Mouse (Mus musculus) cerebellum, postnatal 14 days (tissue): ENCODE measurements around the gene Gmpr.

Experiments
- DNase-seq, 2 experiments: peaks; one replicate each; pipeline ENCODE4 v3.0.0; 2021; ENCODE audit warnings: mixed read lengths in 2 of 2

Gene Gmpr

GRCm38 (mm10) chr13:45546946-45547345, 39.7 kb downstream of the Gmpr start:
- DNase-seq: no peak

DNA sequence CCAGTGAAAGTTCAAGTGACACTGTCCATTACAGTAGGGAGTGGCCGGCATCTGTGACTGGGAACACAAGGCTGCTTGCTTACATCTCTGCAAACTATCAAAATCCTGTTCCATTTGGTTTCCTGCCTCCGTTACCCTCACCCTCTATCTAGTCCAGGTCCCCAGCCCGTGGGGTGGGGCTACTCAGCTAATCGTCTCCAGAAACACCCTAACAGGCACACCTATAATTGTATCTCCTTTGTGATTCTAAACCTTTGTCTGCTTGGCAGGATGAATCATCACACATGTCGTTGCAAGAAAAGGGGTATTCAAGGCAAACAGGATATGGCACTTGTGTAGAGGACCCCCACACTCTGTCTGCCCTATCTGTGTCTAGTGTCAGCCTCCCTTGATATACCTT, 40.3 kb downstream of the Gmpr start:
- DNase-seq: no peak

DNA sequence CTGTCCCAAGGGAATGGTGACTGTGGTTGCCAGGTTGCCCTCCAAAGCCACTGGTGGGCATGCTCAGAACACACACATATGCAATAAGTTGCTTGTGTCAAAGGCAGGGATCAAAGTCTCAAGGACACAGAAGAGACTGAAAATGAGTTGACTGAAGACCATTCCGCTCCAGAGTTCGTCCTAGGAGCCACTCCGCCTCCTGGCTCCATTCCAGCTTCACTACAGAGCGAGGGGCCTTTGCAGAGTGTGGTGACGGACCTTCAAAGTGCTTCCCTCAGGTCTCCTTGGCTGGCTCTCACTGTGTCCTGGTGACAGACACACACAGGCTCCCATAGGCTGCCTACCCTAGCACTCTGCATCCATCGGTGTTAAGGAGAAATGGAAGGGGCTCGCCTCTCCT, 46.4 kb downstream of the Gmpr start:
- DNase-seq: no peak

DNA sequence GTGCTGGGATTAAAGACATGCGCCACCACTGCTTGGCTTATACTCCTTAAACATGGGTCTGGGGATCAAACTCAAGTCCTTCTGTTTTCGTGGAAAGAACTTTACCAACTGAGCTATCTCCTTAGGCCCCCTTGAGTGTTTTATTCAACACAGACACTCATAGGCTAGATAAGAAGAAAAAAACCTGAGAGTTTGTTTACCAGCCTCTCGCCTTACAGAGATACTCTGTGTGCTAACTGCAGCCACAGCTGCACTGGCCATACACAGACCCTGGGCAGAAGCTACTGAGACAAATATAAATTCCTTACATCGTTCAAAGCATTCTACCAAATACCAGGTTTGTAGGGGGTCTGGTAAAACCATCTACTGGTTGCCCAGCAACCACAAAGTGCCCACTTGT, 51.1 kb downstream of the Gmpr start:
- DNase-seq: no peak

DNA sequence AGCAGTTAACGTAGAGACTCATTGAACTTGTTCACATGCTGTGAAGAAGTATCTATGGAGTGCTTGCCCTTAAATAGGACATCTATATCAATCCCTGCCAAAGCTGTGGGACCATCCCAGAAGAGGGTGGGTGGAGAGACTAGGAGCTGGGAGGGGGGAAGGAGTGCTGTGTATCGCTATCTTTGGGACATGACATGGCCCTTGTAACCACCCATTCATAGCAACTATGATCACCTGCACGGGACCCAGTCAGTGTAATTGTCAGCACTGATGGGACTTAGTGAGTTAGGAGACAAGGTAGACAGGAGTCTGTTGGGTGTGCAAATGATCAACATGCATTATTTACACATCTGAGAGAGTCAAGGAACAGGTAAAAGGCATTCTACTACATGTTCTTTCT, 52.0 kb downstream of the Gmpr start:
- no peak for DNase-seq

DNA sequence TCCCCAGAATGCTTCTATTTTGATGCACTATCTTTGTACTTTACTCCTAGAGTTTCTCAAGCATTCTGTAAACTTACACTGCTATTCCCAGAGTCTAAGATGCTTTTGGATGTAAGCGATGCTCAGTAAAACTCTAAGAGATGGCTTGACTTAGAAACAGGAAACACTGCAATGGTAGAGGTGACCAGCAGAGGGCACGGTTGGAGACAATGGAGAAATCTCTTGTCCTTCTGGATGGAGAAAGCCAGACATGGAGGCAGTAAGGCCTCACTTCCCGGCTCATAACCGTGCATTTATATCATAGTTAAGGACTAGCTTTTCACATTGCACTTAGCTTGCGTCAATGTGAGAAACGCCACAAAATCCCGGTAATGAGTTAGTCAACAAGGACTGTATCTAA, 53.3 kb downstream of the Gmpr start:
- DNase-seq: peak; percentile 47 to 48

DNA sequence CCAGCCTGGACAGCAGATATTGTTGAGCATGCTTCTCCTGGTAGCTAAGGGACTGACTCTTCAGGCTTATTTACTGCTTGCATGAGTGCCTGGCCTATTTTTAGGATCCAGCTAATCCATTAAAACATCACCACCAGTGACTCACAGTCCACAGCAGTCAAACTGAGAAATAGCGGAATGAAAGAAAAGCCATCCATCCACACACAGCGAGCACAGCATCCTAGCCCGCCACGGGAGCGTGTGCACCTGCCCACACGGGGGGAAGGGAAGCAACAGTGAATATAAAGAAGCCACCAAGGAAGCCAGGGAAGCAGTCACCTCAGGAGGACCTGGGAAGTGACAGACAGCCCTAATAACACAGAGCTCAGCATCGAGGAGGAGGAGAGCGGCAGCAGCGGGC, 54.8 kb downstream of the Gmpr start:
- DNase-seq: no peak

- DNase-seq: no peak
Measured at GRCm38 (mm10) chr13:45564946-45565345, 57.7 kb downstream of the Gmpr start.

DNA sequence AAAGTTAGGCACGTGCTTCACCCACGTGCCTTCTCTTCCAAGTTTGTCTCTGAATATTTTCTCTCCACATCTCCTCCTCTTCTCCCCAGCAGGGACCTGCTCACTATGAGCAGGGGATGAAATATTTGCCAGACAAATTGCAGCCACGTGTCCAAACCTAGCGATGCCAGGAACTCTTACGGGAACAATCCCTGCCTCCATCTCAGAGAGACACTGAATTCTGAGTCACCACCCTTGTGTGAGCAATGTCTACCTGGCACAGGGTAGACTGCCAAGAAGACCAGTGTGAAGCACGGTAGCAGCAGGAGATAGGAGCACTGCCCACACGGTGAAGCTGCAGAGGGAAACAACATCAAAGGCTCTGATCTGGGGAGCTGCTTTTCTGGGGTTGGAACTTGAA, 62.7 kb downstream of the Gmpr start:
- peak; percentile 38 to 64 for DNase-seq

GRCm38 (mm10) chr13:45571795-45572262, 64.6 kb downstream of the Gmpr start:
- DNase-seq: peak; percentile 93 to 94

GRCm38 (mm10) chr13:45572768-45573167, 65.5 kb downstream of the Gmpr start:
- DNase-seq: peak; percentile 80 to 85

DNA sequence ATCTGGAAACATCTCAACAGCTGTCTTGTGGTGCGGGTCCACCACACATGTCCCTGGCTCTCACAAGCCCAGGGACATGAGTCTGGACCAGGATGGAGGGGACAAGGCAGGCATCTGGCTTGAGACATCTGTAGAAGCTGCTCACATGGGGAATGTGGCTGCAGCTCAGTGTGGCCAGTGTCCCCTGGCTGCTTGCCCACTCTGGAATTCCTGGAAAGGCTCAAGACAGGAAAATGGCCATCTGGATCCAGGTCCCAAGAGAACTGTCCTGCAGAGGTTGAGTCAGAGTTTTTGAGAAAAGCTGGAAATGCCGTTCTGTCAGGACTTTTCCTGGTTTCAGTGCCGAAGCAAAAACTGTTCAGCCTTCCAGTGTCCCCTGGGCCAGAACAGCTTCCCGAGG, 68.9 kb downstream of the Gmpr start:
- DNase-seq: peak in 1 of 2 experiments; percentile 36

- no peak for DNase-seq
Measured at GRCm38 (mm10) chr13:45577366-45577765, 70.1 kb downstream of the Gmpr start.

DNA sequence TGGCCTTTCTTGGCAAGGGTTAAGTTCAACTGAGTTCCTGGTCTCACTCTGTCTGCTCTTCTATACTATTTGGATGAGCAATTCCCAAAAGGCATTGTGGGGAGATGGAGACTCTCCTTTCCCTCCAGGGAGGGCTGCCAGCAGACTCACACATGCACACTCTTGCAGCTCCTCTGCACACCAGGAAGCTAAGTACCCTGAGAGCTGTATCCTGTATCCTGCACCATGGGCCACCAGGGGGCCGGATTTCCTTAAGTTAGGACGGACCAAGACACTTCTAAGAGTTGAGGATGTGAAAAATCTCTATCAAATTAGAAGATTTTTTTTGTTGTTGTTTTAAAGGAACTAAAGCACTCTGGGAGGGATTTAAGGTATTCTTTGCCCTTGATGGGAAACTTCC, 70.5 kb downstream of the Gmpr start:
- no peak for DNase-seq

DNA sequence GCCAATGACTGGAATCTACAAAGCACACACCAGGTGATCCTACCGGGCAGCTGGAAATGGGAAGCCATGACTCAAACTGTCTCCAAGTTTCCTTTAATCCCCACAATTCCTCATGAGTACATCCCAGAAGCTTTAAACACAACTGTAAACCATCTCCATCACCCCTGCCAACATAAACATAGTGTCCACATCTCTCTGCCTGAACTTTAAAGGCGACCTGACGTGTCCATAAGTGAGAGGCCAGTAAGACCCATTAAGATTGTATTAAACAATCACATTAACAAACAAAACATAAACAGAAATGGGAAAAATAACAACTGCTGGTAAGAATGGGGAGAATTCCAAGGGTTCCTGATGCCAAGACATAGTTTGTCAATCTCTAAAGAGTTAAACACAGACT, 72.5 kb downstream of the Gmpr start:
- no peak for DNase-seq

DNA sequence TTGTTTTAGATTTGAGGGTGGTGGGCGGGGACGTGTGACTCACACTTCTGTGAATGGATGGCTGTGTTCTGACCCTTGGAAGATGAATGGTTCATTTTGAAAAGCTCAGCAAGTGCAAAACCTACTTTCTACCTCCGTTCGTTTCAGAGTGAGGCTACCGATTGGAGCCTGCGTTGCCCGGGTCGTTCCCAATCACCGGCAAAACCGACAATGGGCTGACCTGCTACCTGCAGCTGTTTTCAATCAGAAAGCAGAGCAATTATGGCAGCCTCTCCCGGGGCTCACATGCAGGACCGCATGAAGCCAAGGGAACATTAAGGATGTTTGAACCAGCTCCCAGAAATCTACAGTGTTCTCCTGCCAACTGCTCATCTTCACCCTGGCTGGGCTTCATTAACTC, 75.0 kb downstream of the Gmpr start:
- no peak for DNase-seq

DNA sequence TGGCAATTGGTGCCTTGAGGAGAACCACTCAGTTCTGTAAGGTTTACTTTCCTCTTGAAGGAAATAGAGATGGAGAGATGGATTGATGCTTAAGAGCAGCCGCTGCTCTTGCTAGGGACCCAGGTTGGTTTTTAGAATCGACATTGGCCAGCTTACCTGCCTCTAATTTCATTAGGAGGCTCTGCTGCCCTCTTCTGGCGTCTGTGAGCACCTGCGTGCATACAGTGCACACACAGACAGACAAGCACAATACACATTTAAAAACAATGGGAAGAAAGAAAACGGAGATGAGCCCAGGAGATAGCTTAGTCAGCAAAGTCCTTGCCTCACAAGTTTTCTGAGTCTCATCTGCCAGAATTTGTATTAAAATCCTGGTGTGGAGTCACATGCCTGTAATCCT, 75.8 kb downstream of the Gmpr start:
- DNase-seq: peak; percentile 8 to 46

DNA sequence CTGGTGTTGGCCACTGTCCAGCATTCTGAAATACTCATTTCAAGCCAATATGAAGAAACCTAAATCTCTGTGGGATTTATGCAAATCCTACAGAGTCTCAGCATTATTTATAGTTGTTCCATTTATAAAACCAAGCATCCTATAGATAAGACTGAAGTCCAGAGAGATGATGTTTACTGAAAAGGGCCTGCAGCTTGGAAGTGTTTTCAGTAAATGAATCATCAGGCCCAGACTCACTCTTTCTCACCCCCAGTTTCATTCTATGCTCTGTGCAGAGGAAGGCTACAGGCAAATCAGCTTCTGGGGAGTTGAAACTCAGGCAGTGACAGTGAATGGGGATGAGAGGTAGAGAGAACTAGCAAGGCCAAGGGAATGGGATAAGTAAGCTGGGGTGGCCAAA, 83.7 kb downstream of the Gmpr start:
- DNase-seq: no peak

DNA sequence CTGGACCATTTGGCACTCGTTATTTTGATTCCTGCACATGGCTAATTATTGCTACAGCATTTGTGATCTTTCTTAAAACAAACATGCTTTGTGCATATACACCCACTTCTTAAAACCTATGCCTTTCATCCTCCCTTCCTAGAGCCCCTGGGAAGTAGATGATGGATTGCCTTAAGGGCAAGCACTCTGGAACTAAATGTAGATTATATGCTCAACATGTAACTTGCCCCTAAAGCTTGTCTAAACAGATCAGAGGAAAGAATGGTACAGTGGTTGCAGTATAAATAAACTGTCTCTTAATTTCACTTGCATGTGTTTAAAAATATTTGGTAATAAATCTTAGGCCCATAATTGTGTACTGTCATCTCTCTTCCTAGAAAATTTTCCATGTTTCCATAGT, 86.7 kb downstream of the Gmpr start:
- DNase-seq: no peak

DNA sequence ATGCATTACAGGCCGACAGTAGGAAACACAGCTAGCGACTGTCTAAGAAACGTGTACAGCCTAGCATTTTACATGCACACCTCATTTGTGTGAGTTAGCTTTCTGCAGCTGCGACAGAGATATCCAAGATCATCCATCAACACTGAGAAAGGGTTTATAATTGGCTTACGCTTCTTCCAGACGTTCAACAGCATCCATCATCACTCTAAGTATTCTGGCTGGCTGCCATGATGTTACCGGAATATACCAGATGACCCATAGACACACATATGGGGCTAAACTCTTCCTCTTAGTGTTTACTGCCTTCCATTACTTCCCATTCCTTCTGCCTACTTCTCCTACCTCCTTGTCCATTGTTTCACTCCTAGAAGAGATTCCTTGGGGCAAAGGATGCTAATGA, 88.2 kb downstream of the Gmpr start:
- no peak for DNase-seq

- DNase-seq: no peak
Measured at GRCm38 (mm10) chr13:45599831-45600230, 92.6 kb downstream of the Gmpr start.

DNA sequence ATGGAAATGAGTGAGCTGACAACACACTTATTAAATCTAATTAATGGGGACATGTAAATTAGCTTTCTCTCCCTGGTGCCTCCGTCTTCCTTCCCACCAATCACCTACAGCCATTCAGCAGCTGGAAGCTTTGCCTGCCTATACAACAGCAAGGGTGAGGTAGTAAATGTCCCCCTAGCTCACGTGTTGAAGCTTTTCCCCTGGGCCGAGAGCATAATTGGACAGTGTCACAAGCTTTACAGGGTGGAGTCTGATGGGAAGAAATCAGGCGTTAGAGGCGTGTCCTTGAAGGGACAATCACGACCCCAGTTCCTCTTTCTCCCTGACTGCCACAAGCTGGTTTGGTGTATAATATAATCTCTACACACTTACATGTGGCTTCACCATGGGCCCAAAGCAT, 93.2 kb downstream of the Gmpr start:
- DNase-seq: no peak
